8 mouse cellular contexts compared by ENCODE assay signal in the genomic region with DNA sequence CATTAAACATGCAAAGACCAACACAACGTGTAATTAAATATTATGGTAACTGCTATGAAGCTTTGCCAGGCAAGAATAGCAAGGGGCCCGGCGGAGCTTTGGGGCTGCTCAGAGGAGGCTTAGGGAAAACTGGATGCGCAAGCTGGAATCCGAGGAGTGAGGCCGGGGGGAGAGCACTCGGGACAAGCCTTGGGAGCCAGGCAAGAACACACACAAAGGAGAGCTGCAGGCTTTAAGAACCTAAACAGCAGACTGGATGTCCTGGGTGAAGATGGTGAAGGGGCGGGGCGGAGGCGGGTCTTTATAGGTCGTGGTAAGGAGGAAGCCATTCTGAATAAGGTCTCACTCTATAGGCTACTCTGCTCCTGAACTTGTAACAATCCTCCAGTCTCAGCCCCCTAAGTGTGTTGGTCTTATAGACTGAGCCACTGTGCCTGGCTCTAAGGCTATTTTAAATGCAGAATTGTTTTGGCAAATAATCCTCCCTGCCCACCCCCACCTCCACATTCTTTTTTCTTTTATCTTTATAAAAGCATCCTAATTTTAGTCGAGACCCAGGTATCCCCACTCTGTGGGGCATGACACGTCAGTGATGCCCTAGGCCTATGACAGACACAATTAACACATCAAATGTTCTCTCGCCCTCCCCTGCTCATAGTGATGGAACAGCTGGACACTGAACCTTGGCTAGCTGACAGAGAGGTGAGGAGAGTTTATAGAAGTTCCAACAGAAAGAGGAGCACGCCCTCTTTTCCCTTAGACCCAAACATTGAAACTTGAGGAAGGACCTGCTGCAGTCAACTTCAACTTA. TPM values are rescaled to one million over a fixed set of nuclear protein-coding genes. Genes with fewer than 3 reads are reported as not detected.
A peak's percentile ranks its signal among the peaks of the same experiment; 100 is the strongest.
DNase-seq lines count a peak whose midpoint lies in the region; ATAC-seq and TF ChIP-seq lines count a peak whose summit lies in the region.

No protein-coding gene starts in this region.

- no peaks in the 10 kb centered on the region for H3K27me3 ChIP-seq in lung, postnatal 0 days (replicated peaks; ENCODE audit: insufficient read depth, low read length)
- H3K27me3 ChIP-seq in forebrain, embryonic 13.5 days = no peaks in the 10 kb centered on the region
- H3K27me3 ChIP-seq in limb, embryonic 13.5 days = no peaks in the 10 kb centered on the region
- H3K27me3 ChIP-seq in stomach, postnatal 0 days (ENCODE audit: control insufficient read depth, insufficient read depth, low read length) = no peaks in the 10 kb centered on the region

- no peak for TF ChIP-seq EP300 in lung, postnatal 0 days (IDR thresholded peaks at IDR 0.05)
- TF ChIP-seq EP300 in stomach, postnatal 0 days (optimal IDR thresholded peaks at IDR 0.05) = peak; percentile 61

- H3K4me2 ChIP-seq in lung, postnatal 0 days (replicated peaks; ENCODE audit: low read depth, low read length) = no peak overlapping the region
- peak overlapping the region; percentile 27 for H3K4me2 ChIP-seq in forebrain, embryonic 13.5 days
- peak overlapping the region; percentile 58 for H3K4me2 ChIP-seq in limb, embryonic 13.5 days (replicated peaks)
- H3K4me2 ChIP-seq in stomach, postnatal 0 days (replicated peaks; ENCODE audit: low read depth) = peak overlapping the region; percentile 4; the same call in 1 of the 2 replicates

- no peak overlapping the region for H3K4me3 ChIP-seq in lung, postnatal 0 days (ENCODE audit: low read depth, low read length)
- no peak overlapping the region for H3K4me3 ChIP-seq in lung, adult 2 months (replicated peaks; ENCODE audit: extremely low read depth, low read depth, low read length)
- H3K4me3 ChIP-seq in forebrain, embryonic 13.5 days = no peak overlapping the region
- H3K4me3 ChIP-seq in limb, embryonic 13.5 days = peak overlapping the region; percentile 21; the same call in 1 of the 2 replicates
- H3K4me3 ChIP-seq in stomach, postnatal 0 days (ENCODE audit: low read depth, low read length) = no peak overlapping the region

- DNase-seq in lung, postnatal 0 days (ENCODE audit: low spot score) = no peak
- no peak for DNase-seq in lung, adult 2 months
- DNase-seq in stomach, postnatal 0 days (ENCODE audit: low spot score) = peak; percentile 41
- DNase-seq in adrenal gland, postnatal 4 days (ENCODE audit: low spot score in 2 of 2) = no peak
- DNase-seq in left cerebral cortex, postnatal 25 days (ENCODE audit: low spot score in 2 of 2) = no peak

- intact Hi-C loops in left cerebral cortex, postnatal 25 days (cut with DNase I) = no loop called here

- 0 out of 2 replicates have a peak, but pooled peaks have one; percentile 16 for ATAC-seq in lung, postnatal 0 days
- peak; percentile 41; the same call in 1 of the 2 replicates for ATAC-seq in forebrain, embryonic 13.5 days
- peak; percentile 72 for ATAC-seq in limb, embryonic 13.5 days (ENCODE audit: low FRiP score, low read depth)
- peak; percentile 68; the same call in 1 of the 2 replicates for ATAC-seq in stomach, postnatal 0 days (ENCODE audit: low FRiP score, low TSS enrichment)
- no peak for ATAC-seq in CD4-positive, CD25-positive, alpha-beta regulatory T cell, adult 4 months

- TF ChIP-seq POLR2A in lung, adult 2 months (IDR thresholded peaks at IDR 0.05; ENCODE audit: borderline replicate concordance, extremely low read depth, low read depth, low read length) = no peak

- peak overlapping the region; percentile 54 for H3K27ac ChIP-seq in lung, postnatal 0 days (ENCODE audit: low read length)
- H3K27ac ChIP-seq in forebrain, embryonic 13.5 days = peak overlapping the region; percentile 41
- H3K27ac ChIP-seq in limb, embryonic 13.5 days = peak overlapping the region; percentile 84
- peak overlapping the region; percentile 83 for H3K27ac ChIP-seq in stomach, postnatal 0 days (replicated peaks)

- no peak overlapping the region for H3K9ac ChIP-seq in lung, postnatal 0 days (replicated peaks; ENCODE audit: low read depth)
- no peak overlapping the region for H3K9ac ChIP-seq in forebrain, embryonic 13.5 days
- no peak overlapping the region for H3K9ac ChIP-seq in limb, embryonic 13.5 days
- H3K9ac ChIP-seq in stomach, postnatal 0 days (ENCODE audit: low read length) = peak overlapping the region; percentile 2; the same call in 1 of the 2 replicates

- H3K4me1 ChIP-seq in lung, postnatal 0 days (ENCODE audit: insufficient read depth, low read depth, low read length) = peaks cover 7% of the 10 kb centered on the region; the same call in 1 of the 2 replicates
- H3K4me1 ChIP-seq in lung, adult 2 months (ENCODE audit: control insufficient read depth, insufficient read depth, low read length) = peaks cover 4% of the 10 kb centered on the region
- peaks cover 28% of the 10 kb centered on the region for H3K4me1 ChIP-seq in forebrain, embryonic 13.5 days
- peaks cover 68% of the 10 kb centered on the region for H3K4me1 ChIP-seq in limb, embryonic 13.5 days
- H3K4me1 ChIP-seq in stomach, postnatal 0 days (replicated peaks; ENCODE audit: control insufficient read depth, insufficient read depth) = 0 out of 2 replicates have a peak, but pooled peaks cover 2% of the 10 kb centered on the region

- no peaks in the 10 kb centered on the region for H3K36me3 ChIP-seq in lung, postnatal 0 days (ENCODE audit: insufficient read depth, low read length)
- H3K36me3 ChIP-seq in forebrain, embryonic 13.5 days (ENCODE audit: poor library complexity, severe bottlenecking) = no peaks in the 10 kb centered on the region
- H3K36me3 ChIP-seq in limb, embryonic 13.5 days = no peaks in the 10 kb centered on the region
- H3K36me3 ChIP-seq in stomach, postnatal 0 days (ENCODE audit: control insufficient read depth, insufficient read depth, low read length) = no peaks in the 10 kb centered on the region

- H3K9me3 ChIP-seq in lung, postnatal 0 days (ENCODE audit: low read length) = no peaks in the 10 kb centered on the region
- H3K9me3 ChIP-seq in forebrain, embryonic 13.5 days (replicated peaks) = no peaks in the 10 kb centered on the region
- no peaks in the 10 kb centered on the region for H3K9me3 ChIP-seq in limb, embryonic 13.5 days
- no peaks in the 10 kb centered on the region for H3K9me3 ChIP-seq in stomach, postnatal 0 days (ENCODE audit: control insufficient read depth, low read length)

- 45% methylated on average over 15 of the region's 15 CpGs for WGBS in lung, postnatal 0 days
- 66% methylated on average over 15 of the region's 15 CpGs for WGBS in lung, adult 2 months
- WGBS in forebrain, embryonic 13.5 days = 19% methylated on average over 15 of the region's 15 CpGs
- WGBS in limb, embryonic 13.5 days = 26% methylated on average over 15 of the region's 15 CpGs
- WGBS in stomach, postnatal 0 days = 33% methylated on average over 15 of the region's 15 CpGs

- TF ChIP-seq CTCF in lung, postnatal 0 days (IDR thresholded peaks at IDR 0.05) = no peak
- TF ChIP-seq CTCF in lung, adult 2 months (IDR thresholded peaks at IDR 0.05; ENCODE audit: insufficient read depth, low read length) = no peak
- TF ChIP-seq CTCF in stomach, postnatal 0 days (IDR thresholded peaks at IDR 0.05; ENCODE audit: low read depth) = no peak

RNA-seq across cellular contexts. Expression of gene Sipa1l3, which starts 36.9 kb away (rescaled TPM):
- polyA plus RNA-seq in lung, postnatal 0 days (2015; fragmentation: Nextera tagmentation; extraction: Ambion mirVana) = 17.7 and 18.5 TPM in 2 replicates
- 125 and 132 TPM in 2 replicates for polyA plus RNA-seq in lung, adult 2 months (2012; rRNA removed)
- 9.1 and 15.4 TPM in 2 replicates for polyA plus RNA-seq in forebrain, embryonic 13.5 days (2015; fragmentation: Nextera tagmentation; extraction: Ambion mirVana)
- 11.5 and 13.9 TPM in 2 replicates for polyA plus RNA-seq in limb, embryonic 13.5 days (2015; fragmentation: Nextera tagmentation; extraction: Ambion mirVana)
- polyA plus RNA-seq in stomach, postnatal 0 days (2015; fragmentation: Nextera tagmentation; extraction: Ambion mirVana) = 9.7 TPM in 2 replicates
- 1 to 10 TPM; 4.3 to 5.6 TPM for polyA plus RNA-seq in CD4-positive, CD25-positive, alpha-beta regulatory T cell, adult 4 months (2017; shearing (Covaris generic))
- 10 to 100 TPM; 67.4 to 86.4 TPM for total RNA-seq in adrenal gland, postnatal 4 days (2021)
- total RNA-seq in left cerebral cortex, postnatal 25 days (2021) = 10 to 100 TPM; 55.0 to 60.7 TPM
